Mouse (Mus musculus): ENCODE data around the gene Tmem256. TPM values are rescaled to one million over a fixed set of nuclear protein-coding genes. Genes with fewer than 3 reads are reported as not detected.
A peak's percentile ranks its signal among the peaks of the same experiment; 100 is the strongest.

Gene Tmem256
- polyA plus RNA-seq (2015; fragmentation: Nextera tagmentation; extraction: Ambion mirVana): 412 and 418 TPM in 2 replicates

GRCm38 (mm10) chr11:69837952-69838713 is at the start of gene Tmem256:
Tmem256 (plus strand) TSS chr11:69838514.
- Histone ChIP-seq H3K4me2 (ENCODE audit: low read depth, low read length) (peak within 1 kb of the TSS; percentile 99), H3K9ac (replicated peaks) (peak within 1 kb of the TSS; percentile 79), H3K27me3 (ENCODE audit: insufficient read depth, low read length) (peaks cover 39% of the 10 kb centered on the region), H3K4me1 (ENCODE audit: insufficient read depth) (peaks cover 51% of the 10 kb centered on the region), H3K27ac (ENCODE audit: low read depth) (peak within 1 kb of the TSS; percentile 93), H3K4me3 (ENCODE audit: low read depth, low read length) (peak within 1 kb of the TSS; percentile 71), H3K36me3 (replicated peaks; ENCODE audit: insufficient read depth, low read length) (0 out of 2 replicates have a peak, but pooled peaks cover 2% of the 10 kb centered on the region), H3K9me3 (ENCODE audit: low read length) (no peaks in the 10 kb centered on the region)
- under 1% methylated on average over 34 of the region's 34 CpGs for WGBS (ENCODE audit: insufficient replicate concordance)
- DNase-seq: peak; percentile 95
- peak; percentile 92 for ATAC-seq
- TF ChIP-seq CTCF (IDR thresholded peaks at IDR 0.05; ENCODE audit: low read depth): no peak
- peak; percentile 74; the same call in 1 of the 2 replicates for TF ChIP-seq EP300 (IDR thresholded peaks at IDR 0.05; ENCODE audit: low read depth)

GRCm38 (mm10) chr11:69789431-69789830 is 48.9 kb upstream of the Tmem256 start:
- H3K27ac ChIP-seq (ENCODE audit: low read depth): no peak overlapping the region
- H3K4me1 ChIP-seq (ENCODE audit: insufficient read depth): peaks cover 14% of the 10 kb centered on the region
- TF ChIP-seq CTCF (IDR thresholded peaks at IDR 0.05; ENCODE audit: low read depth): no peak
- TF ChIP-seq EP300 (IDR thresholded peaks at IDR 0.05; ENCODE audit: low read depth): no peak
- 56% methylated on average over 5 of the region's 5 CpGs for WGBS (ENCODE audit: insufficient replicate concordance)
- H3K4me2 ChIP-seq (ENCODE audit: low read depth, low read length): no peak overlapping the region
- H3K9me3 ChIP-seq (ENCODE audit: low read length): no peaks in the 10 kb centered on the region
- H3K9ac ChIP-seq (replicated peaks): no peak overlapping the region
- no peaks in the 10 kb centered on the region for H3K27me3 ChIP-seq (ENCODE audit: insufficient read depth, low read length)
- no peaks in the 10 kb centered on the region for H3K36me3 ChIP-seq (replicated peaks; ENCODE audit: insufficient read depth, low read length)
- no peak overlapping the region for H3K4me3 ChIP-seq (ENCODE audit: low read depth, low read length)
- DNase-seq (no peak), ATAC-seq (peak; percentile 40; the same call in 1 of the 2 replicates)

DNA sequence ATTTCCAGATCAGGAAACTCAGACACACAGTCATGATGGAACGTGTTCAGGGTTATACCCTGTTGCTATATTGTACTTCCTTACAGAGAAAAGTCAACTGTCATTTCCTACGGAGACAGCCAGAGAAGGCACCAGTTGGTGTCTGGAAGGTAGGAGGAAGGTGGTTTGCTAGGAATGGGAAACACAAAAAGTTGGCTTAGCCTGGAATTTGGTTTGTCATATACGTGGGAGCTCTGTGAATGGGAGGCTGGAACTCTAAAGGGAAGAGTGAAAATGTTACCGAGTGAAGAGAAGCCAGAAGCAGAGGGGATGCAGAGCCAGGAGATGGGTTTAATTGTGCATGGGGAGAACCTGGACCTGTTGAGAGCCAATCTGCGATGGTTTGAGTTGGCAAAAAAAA is 46.9 kb upstream of the Tmem256 start:
- H3K9ac ChIP-seq (replicated peaks): no peak overlapping the region
- WGBS (ENCODE audit: insufficient replicate concordance): 60% methylated on average over 5 of the region's 5 CpGs
- peaks cover 16% of the 10 kb centered on the region for H3K4me1 ChIP-seq (ENCODE audit: insufficient read depth)
- no peaks in the 10 kb centered on the region; the same call in 1 of the 2 replicates for H3K27me3 ChIP-seq (ENCODE audit: insufficient read depth, low read length)
- ATAC-seq (no peak), DNase-seq (no peak)
- no peak overlapping the region for H3K27ac ChIP-seq (ENCODE audit: low read depth)
- TF ChIP-seq CTCF (IDR thresholded peaks at IDR 0.05; ENCODE audit: low read depth) (no peak), EP300 (IDR thresholded peaks at IDR 0.05; ENCODE audit: low read depth) (no peak)
- H3K36me3 ChIP-seq (replicated peaks; ENCODE audit: insufficient read depth, low read length): no peaks in the 10 kb centered on the region
- no peaks in the 10 kb centered on the region for H3K9me3 ChIP-seq (ENCODE audit: low read length)
- H3K4me2 ChIP-seq (ENCODE audit: low read depth, low read length): no peak overlapping the region
- no peak overlapping the region for H3K4me3 ChIP-seq (ENCODE audit: low read depth, low read length)

GRCm38 (mm10) chr11:69793429-69793828 is 44.9 kb upstream of the Tmem256 start:
- TF ChIP-seq CTCF (IDR thresholded peaks at IDR 0.05; ENCODE audit: low read depth) (no peak), EP300 (IDR thresholded peaks at IDR 0.05; ENCODE audit: low read depth) (no peak)
- Histone ChIP-seq H3K4me2 (ENCODE audit: low read depth, low read length) (no peak overlapping the region), H3K9me3 (ENCODE audit: low read length) (no peaks in the 10 kb centered on the region), H3K27ac (ENCODE audit: low read depth) (no peak overlapping the region), H3K4me1 (ENCODE audit: insufficient read depth) (peaks cover 16% of the 10 kb centered on the region), H3K9ac (replicated peaks) (no peak overlapping the region), H3K27me3 (ENCODE audit: insufficient read depth, low read length) (peaks cover 3% of the 10 kb centered on the region), H3K4me3 (ENCODE audit: low read depth, low read length) (no peak overlapping the region), H3K36me3 (replicated peaks; ENCODE audit: insufficient read depth, low read length) (no peaks in the 10 kb centered on the region)
- ATAC-seq (no peak), DNase-seq (no peak)
- 63% methylated on average over 5 of the region's 5 CpGs for whole genome bisulfite sequencing (ENCODE audit: insufficient replicate concordance)

- peak within 1 kb of the TSS; percentile 56 for H3K9ac ChIP-seq (replicated peaks)
- DNase-seq: peak; percentile 95
- H3K4me3 ChIP-seq (ENCODE audit: low read depth, low read length): peak within 1 kb of the TSS; percentile 51
- H3K9me3 ChIP-seq (ENCODE audit: low read length): no peaks in the 10 kb centered on the region
- no peak for TF ChIP-seq EP300 (IDR thresholded peaks at IDR 0.05; ENCODE audit: low read depth)
- TF ChIP-seq CTCF (IDR thresholded peaks at IDR 0.05; ENCODE audit: low read depth): peak; percentile 17
- 0 out of 2 replicates have a peak within 1 kb of the TSS, but pooled peaks have one; percentile 13 for H3K27ac ChIP-seq (ENCODE audit: low read depth)
- peaks cover 18% of the 10 kb centered on the region for H3K27me3 ChIP-seq (ENCODE audit: insufficient read depth, low read length)
- under 1% methylated on average over 52 of the region's 52 CpGs for WGBS (ENCODE audit: insufficient replicate concordance)
- peaks cover 15% of the 10 kb centered on the region for H3K4me1 ChIP-seq (ENCODE audit: insufficient read depth)
- no peaks in the 10 kb centered on the region for H3K36me3 ChIP-seq (replicated peaks; ENCODE audit: insufficient read depth, low read length)
- H3K4me2 ChIP-seq (ENCODE audit: low read depth, low read length): peak within 1 kb of the TSS; percentile 91
- ATAC-seq: peak; percentile 100
Observed at GRCm38 (mm10) chr11:69795168-69795982, 42.9 kb upstream of the Tmem256 start, which contains the start of gene Chrnb1. Chrnb1 (minus strand) TSS chr11:69795943.

DNA sequence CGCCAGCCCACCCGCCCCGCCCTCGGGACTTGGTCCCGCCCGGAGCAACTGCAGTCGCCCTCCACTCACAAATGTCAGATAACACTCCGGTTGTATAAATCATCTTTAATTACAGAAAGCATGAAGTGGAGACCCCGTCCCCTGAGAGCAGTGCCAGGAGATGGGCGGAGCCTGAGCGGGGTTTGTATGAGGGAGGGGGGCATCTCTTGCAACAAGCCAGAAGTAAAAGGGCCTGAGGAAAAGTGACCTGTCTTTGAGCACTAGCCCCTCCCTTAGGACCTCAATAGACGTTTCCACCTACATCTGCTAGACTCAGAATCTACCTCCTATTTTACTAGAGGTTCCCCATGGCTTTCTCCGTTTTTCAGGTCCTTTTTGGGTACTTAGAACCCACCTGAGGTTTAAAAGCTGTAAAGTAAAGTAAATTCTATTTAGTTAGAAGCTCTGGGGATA is 42.3 kb upstream of the Tmem256 start:
- H3K4me3 ChIP-seq (ENCODE audit: low read depth, low read length): peak overlapping the region; percentile 51
- no peak for DNase-seq
- peak overlapping the region; percentile 56; the same call in 1 of the 2 replicates for H3K9ac ChIP-seq (replicated peaks)

More for the DNA sequence above, 42.3 kb upstream of the Tmem256 start:
- peak overlapping the region; percentile 91 for H3K4me2 ChIP-seq (ENCODE audit: low read depth, low read length)
- peaks cover 24% of the 10 kb centered on the region for H3K27me3 ChIP-seq (ENCODE audit: insufficient read depth, low read length)
- ATAC-seq: no peak
- no peak overlapping the region for H3K27ac ChIP-seq (ENCODE audit: low read depth)
- 4% methylated on average over 13 of the region's 13 CpGs for WGBS (ENCODE audit: insufficient replicate concordance)
- TF ChIP-seq CTCF (IDR thresholded peaks at IDR 0.05; ENCODE audit: low read depth): no peak
- no peak for TF ChIP-seq EP300 (IDR thresholded peaks at IDR 0.05; ENCODE audit: low read depth)
- peaks cover 21% of the 10 kb centered on the region for H3K4me1 ChIP-seq (ENCODE audit: insufficient read depth)
- no peaks in the 10 kb centered on the region for H3K9me3 ChIP-seq (ENCODE audit: low read length)
- no peaks in the 10 kb centered on the region for H3K36me3 ChIP-seq (replicated peaks; ENCODE audit: insufficient read depth, low read length)

All from liver, postnatal 0 days (tissue).